Mouse (Mus musculus): ENCODE data around the gene Gm21988. TPM values are rescaled to one million over a fixed set of nuclear protein-coding genes. Genes with fewer than 3 reads are reported as not detected.

Gm21988 gene
- total RNA-seq, 4 experiments from 2014 or later = 3.9 to 6.7 (median 5.3) TPM

Small RNA genes lying within 50 kb of the gene (microRNA-seq; reads per million reads assigned to microRNA genes)
- 559 to 849 reads per million in 2 experiments for gene Mir195a
- gene Mir497 = 0 reads per million in 2 experiments
- gene Mir497b = 0 reads per million in 2 experiments

Other genes starting within 250 kb of the Gm21988 start
- gene Gabarap, start 248.7 kb downstream of the Gm21988 start, total RNA-seq (2022) = 100 to 1,000 TPM; 369 to 430 (median 397) TPM
- gene Phf23, start 244.1 kb downstream of the Gm21988 start, total RNA-seq (2022) = 10 to 100 TPM; 55.7 to 61.0 (median 58.4) TPM
- gene Dvl2, start 239.2 kb downstream of the Gm21988 start, total RNA-seq (2022) = 10 to 100 TPM; 13.4 to 27.1 (median 20.5) TPM
- gene Acadvl, start 224.4 kb downstream of the Gm21988 start, total RNA-seq (2022) = 100 to 1,000 TPM; 323 to 415 (median 392) TPM
- 10 to 100 TPM; 25.7 to 65.4 (median 45.9) TPM for gene Dlg4, start 222.9 kb downstream of the Gm21988 start, total RNA-seq (2022)
- gene Asgr1, start 185.7 kb downstream of the Gm21988 start, total RNA-seq (2022) = under 1 TPM in 3 of 4 experiments, not detected in 1; 0.31 to 0.75 (median 0.38) TPM
- gene Asgr2, start 147.2 kb downstream of the Gm21988 start, total RNA-seq (2022) = 1 to 10 TPM in 2 of 4 experiments, under 1 TPM in 2; 0.62 to 2.9 (median 1.1) TPM
- 1 to 10 TPM; 3.1 to 6.9 (median 4.2) TPM for gene Mgl2, start 109.5 kb downstream of the Gm21988 start, total RNA-seq (2022)
- gene Clec10a, start 83.6 kb downstream of the Gm21988 start, total RNA-seq (2022) = 1 to 10 TPM; 3.3 to 7.3 (median 5.4) TPM
- gene Slc16a11, start 27.1 kb downstream of the Gm21988 start, total RNA-seq (2022) = 1 to 10 TPM in 2 of 4 experiments, under 1 TPM in 2; 0.23 to 2.0 (median 0.86) TPM
- gene Slc16a13, start 18.8 kb downstream of the Gm21988 start, total RNA-seq (2022) = 1 to 10 TPM; 4.4 to 9.4 (median 6.6) TPM
- gene Bcl6b, start 10.0 kb downstream of the Gm21988 start, total RNA-seq (2022) = 10 to 100 TPM in 2 of 4 experiments, 1 to 10 TPM in 2; 6.4 to 25.1 (median 10.5) TPM
- gene 0610010K14Rik, start 1.9 kb downstream of the Gm21988 start, total RNA-seq (2022) = 10 to 100 TPM; 38.2 to 52.6 (median 44.5) TPM
- gene Rnasek, start within 50 bp of the Gm21988 start, total RNA-seq (2022) = 100 to 1,000 TPM; 152 to 326 (median 207) TPM
- 1 to 10 TPM; 1.0 to 2.1 (median 1.7) TPM for gene Alox12, start 15.5 kb upstream of the Gm21988 start, total RNA-seq (2022)
- not detected for gene Alox12e, start 82.8 kb upstream of the Gm21988 start, total RNA-seq (2022)
- 1 to 10 TPM in 3 of 4 experiments, under 1 TPM in 1; 0.91 to 4.7 (median 3.3) TPM for gene Alox15, start 112.2 kb upstream of the Gm21988 start, total RNA-seq (2022)
- gene Pelp1, start 170.2 kb upstream of the Gm21988 start, total RNA-seq (2022) = 10 to 100 TPM; 24.2 to 29.9 (median 28.2) TPM
- 10 to 100 TPM; 22.0 to 51.3 (median 33.9) TPM for gene Arrb2, start 192.8 kb upstream of the Gm21988 start, total RNA-seq (2022)
- gene Med11, start 212.1 kb upstream of the Gm21988 start, total RNA-seq (2022) = 10 to 100 TPM; 23.4 to 24.4 (median 24.2) TPM
- gene Zmynd15, start 219.6 kb upstream of the Gm21988 start, total RNA-seq (2022) = 1 to 10 TPM; 1.7 to 4.3 (median 3.0) TPM
- 10 to 100 TPM in 3 of 4 experiments, 1 to 10 TPM in 1; 9.4 to 18.2 (median 16.1) TPM for gene Cxcl16, start 220.2 kb upstream of the Gm21988 start, total RNA-seq (2022)

Measured in adrenal gland, adult 8-10 months (tissue).